Mouse (Mus musculus) gastrocnemius, adult 18-20 months (tissue): ENCODE results near the gene Dhx37. TPM values are rescaled to one million over a fixed set of nuclear protein-coding genes. Genes with fewer than 3 reads are reported as not detected.
A peak's percentile ranks its signal among the peaks of the same experiment; 100 is the strongest.
"Not testable (repeated sequence)": the region's sequence is repeated elsewhere in the genome, so short reads cannot be mapped to it uniquely, and the experiment has no call there.

Source experiments
- DNase-seq: peaks from one replicate; pipeline ENCODE4 v3.0.0; 2021; ENCODE audit warnings: low spot score
- total RNA-seq, 2 experiments: library from RNA; stranded (reverse); gene quantifications; 2 replicates each; pipeline ENCODE4 v1.2.3; 2021

Gene Dhx37
- total RNA-seq, 2 experiments from 2014 or later = 4.5 to 5.1 TPM

- no peak for DNase-seq
Observed at GRCm38 (mm10) chr5:125449306-125449705, 15.4 kb upstream of the Dhx37 start.

- no peak for DNase-seq
Observed at GRCm38 (mm10) chr5:125448631-125449030, 14.7 kb upstream of the Dhx37 start.

- DNase-seq = no peak
Observed at GRCm38 (mm10) chr5:125448026-125448425, 14.1 kb upstream of the Dhx37 start.

- no peak for DNase-seq
Observed at GRCm38 (mm10) chr5:125446344-125446743, 12.4 kb upstream of the Dhx37 start.

GRCm38 (mm10) chr5:125444554-125444953 is 10.6 kb upstream of the Dhx37 start:
- DNase-seq = no peak

GRCm38 (mm10) chr5:125443915-125444314 is 10.0 kb upstream of the Dhx37 start:
- no peak for DNase-seq

- no peak for DNase-seq
Observed at GRCm38 (mm10) chr5:125443335-125443734, 9.4 kb upstream of the Dhx37 start.

- DNase-seq = no peak
Observed at GRCm38 (mm10) chr5:125442136-125442995, 8.4 kb upstream of the Dhx37 start.

GRCm38 (mm10) chr5:125441234-125442114 is 7.6 kb upstream of the Dhx37 start, which contains the start of gene Bri3bp:
TSS of gene Bri3bp (plus strand) at chr5:125441568.
- DNase-seq = peak; percentile 30

GRCm38 (mm10) chr5:125440583-125441233 is 6.8 kb upstream of the Dhx37 start:
- no peak for DNase-seq

- not testable (repeated sequence) for DNase-seq
Observed at GRCm38 (mm10) chr5:125434347-125434746, 426 bp upstream of the Dhx37 start.

GRCm38 (mm10) chr5:125432324-125432723 is 1.6 kb downstream of the Dhx37 start:
- DNase-seq = not testable (repeated sequence)

GRCm38 (mm10) chr5:125426343-125426742 is 7.6 kb downstream of the Dhx37 start:
- DNase-seq = no peak

GRCm38 (mm10) chr5:125425698-125426276 is 8.1 kb downstream of the Dhx37 start:
- DNase-seq = no peak

GRCm38 (mm10) chr5:125419124-125419523 is 14.8 kb downstream of the Dhx37 start:
- no peak for DNase-seq

GRCm38 (mm10) chr5:125418636-125419035 is 15.3 kb downstream of the Dhx37 start:
- no peak for DNase-seq

- DNase-seq = no peak
Observed at GRCm38 (mm10) chr5:125416183-125416582, 17.7 kb downstream of the Dhx37 start.

GRCm38 (mm10) chr5:125413763-125414162 is 20.2 kb downstream of the Dhx37 start:
- no peak for DNase-seq

- not testable (repeated sequence) for DNase-seq
Observed at GRCm38 (mm10) chr5:125412536-125412935, 21.4 kb downstream of the Dhx37 start.

GRCm38 (mm10) chr5:125411972-125412530 is 21.9 kb downstream of the Dhx37 start:
- DNase-seq = peak; percentile 58
